Mouse (Mus musculus): ENCODE results near the gene Fut11.

GRCm38 (mm10) chr14:20645547-20645946 lies 49.2 kb upstream of the Fut11 start:
- peak; percentile 37 for TF ChIP-seq CTCF (IDR thresholded peaks at IDR 0.05; ENCODE audit: low read depth)
- no peak for TF ChIP-seq EP300 (IDR thresholded peaks at IDR 0.05; ENCODE audit: low read depth)
